Mouse (Mus musculus): ENCODE measurements around the gene Csnk2a2.

Gene Csnk2a2

GRCm38 (mm10) chr8:95426781-95427281, 63.0 kb downstream of the Csnk2a2 start:
- DNase-seq (ENCODE audit: low spot score in 2 of 2) = no peak

GRCm38 (mm10) chr8:95424682-95425081, 65.2 kb downstream of the Csnk2a2 start:
- DNase-seq (ENCODE audit: low spot score in 2 of 2) = no peak

GRCm38 (mm10) chr8:95422193-95422810, 67.5 kb downstream of the Csnk2a2 start:
- DNase-seq (ENCODE audit: low spot score in 2 of 2) = no peak

GRCm38 (mm10) chr8:95411309-95411972, 78.4 kb downstream of the Csnk2a2 start:
- no peak for DNase-seq (ENCODE audit: low spot score in 2 of 2)

GRCm38 (mm10) chr8:95409518-95409917, 80.3 kb downstream of the Csnk2a2 start:
- DNase-seq (ENCODE audit: low spot score in 2 of 2) = no peak

- no peak for DNase-seq (ENCODE audit: low spot score in 2 of 2)
These were observed 88.7 kb downstream of the Csnk2a2 start for GRCm38 (mm10) chr8:95401091-95401490.

GRCm38 (mm10) chr8:95399131-95399530, 90.7 kb downstream of the Csnk2a2 start:
- DNase-seq (ENCODE audit: low spot score in 2 of 2) = no peak

- DNase-seq (ENCODE audit: low spot score in 2 of 2) = no peak
These were observed 92.6 kb downstream of the Csnk2a2 start for GRCm38 (mm10) chr8:95397201-95397600.

GRCm38 (mm10) chr8:95396752-95397151, 93.1 kb downstream of the Csnk2a2 start:
- DNase-seq (ENCODE audit: low spot score in 2 of 2) = no peak
